Mouse (Mus musculus): ENCODE results near the gene Mvk.
A peak's percentile ranks its signal among the peaks of the same experiment; 100 is the strongest.

Gene Mvk

GRCm38 (mm10) chr5:114456995-114457605 is 13.0 kb downstream of the Mvk start:
- DNase-seq (ENCODE audit: extremely low spot score): no peak

- DNase-seq (ENCODE audit: extremely low spot score): peak; percentile 85
Measured at GRCm38 (mm10) chr5:114461238-114461637, 17.2 kb downstream of the Mvk start.

DNA sequence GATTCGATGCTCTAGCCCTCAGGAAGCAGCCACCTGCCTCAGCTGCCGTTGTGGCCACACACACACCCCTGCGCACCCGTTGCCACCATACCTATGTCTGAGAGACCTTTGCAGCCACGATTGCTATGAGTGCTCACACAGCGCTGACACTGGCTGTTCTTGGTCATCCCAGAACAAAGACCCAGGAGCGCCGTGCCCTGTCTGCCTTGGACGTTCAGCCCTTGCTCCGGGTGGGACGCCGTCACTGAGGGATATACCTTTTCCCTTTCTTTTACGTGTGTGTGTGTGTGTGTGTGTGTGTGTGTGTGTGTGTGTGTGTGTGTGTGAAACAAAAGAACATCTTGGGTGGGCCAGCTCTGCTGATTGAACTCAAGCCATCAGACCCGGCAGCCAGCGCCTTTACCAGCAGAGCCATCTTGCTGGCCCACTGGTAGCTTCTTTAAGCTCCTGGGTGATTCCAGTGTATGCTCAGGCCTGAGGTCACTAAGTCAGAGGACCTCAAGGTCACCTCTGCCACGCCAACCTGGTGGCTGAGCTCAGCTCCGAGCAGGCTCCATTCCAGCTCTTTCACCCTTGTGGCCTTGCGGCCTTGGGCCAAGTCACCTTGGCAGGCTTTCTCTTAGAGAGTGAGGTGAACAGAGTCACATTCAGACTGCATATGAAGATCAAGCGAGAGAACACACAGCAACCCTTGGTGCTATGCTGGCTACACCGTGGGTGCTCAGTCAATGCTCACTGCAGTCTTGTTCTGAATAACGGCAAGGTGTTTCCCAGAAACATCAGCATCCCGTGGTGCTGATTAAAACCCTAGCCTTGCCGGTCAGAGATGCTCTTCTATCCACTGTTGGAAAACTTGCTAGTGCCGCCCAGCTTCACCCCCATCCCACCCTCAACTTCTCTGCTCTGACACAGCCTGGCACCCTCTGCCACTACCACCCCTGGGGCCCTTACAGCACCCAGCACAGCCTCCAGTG is 18.3 kb downstream of the Mvk start:
- DNase-seq (ENCODE audit: extremely low spot score): no peak

GRCm38 (mm10) chr5:114464561-114464960 is 20.5 kb downstream of the Mvk start:
- no peak for DNase-seq (ENCODE audit: extremely low spot score)

- DNase-seq (ENCODE audit: extremely low spot score): no peak
Measured at GRCm38 (mm10) chr5:114465641-114466040, 21.6 kb downstream of the Mvk start.

DNA sequence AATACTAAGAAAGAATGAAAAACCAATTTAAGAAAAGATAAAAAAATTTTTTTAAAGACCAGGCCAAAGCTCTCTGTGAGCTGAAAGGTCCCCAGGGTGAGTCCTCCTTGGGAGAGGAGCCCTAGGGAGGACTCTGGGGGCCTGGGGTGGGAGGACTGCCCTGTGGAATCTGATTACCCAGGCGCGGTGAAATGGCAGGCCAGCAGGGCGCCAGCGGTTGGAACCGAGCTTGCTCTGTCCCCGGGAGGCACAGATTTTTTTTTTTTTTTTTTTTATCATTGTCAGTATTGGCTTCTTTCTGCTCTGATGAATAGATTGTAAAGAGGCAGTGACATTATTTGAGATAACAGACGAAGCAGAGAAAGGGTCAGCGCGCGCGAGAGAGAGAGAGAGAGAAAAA is 22.9 kb downstream of the Mvk start:
- DNase-seq (ENCODE audit: extremely low spot score): no peak

DNA sequence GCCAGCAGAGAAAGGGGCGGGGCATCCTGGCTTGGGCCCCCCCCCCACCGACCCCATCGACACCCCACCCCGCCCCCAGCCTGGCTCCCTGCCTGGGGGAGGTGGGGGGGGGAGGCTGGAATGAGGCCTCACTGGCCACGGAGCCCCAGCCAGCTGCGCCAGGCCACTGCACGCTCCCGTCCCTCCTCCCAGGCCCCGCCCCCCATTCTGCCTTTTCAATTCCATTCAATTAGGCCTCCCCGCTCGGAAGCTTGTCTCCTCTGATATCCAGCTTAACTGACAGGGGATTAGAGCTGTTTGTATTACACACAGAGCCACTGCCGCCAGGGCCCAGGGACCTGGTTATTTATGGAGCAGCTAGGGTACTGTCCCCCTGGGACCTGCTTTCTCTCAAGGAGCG is 23.4 kb downstream of the Mvk start:
- DNase-seq (ENCODE audit: extremely low spot score): peak; percentile 96

- no peak for DNase-seq (ENCODE audit: extremely low spot score)
Measured at GRCm38 (mm10) chr5:114468007-114468406, 23.9 kb downstream of the Mvk start.

GRCm38 (mm10) chr5:114470359-114470758 is 26.3 kb downstream of the Mvk start:
- DNase-seq (ENCODE audit: extremely low spot score): no peak

- no peak for DNase-seq (ENCODE audit: extremely low spot score)
Measured at GRCm38 (mm10) chr5:114474741-114475491, 30.8 kb downstream of the Mvk start.

- DNase-seq (ENCODE audit: extremely low spot score): no peak
Measured at GRCm38 (mm10) chr5:114478267-114478666, 34.2 kb downstream of the Mvk start.

- DNase-seq (ENCODE audit: extremely low spot score): peak; percentile 27
Measured at GRCm38 (mm10) chr5:114482587-114483011, 38.5 kb downstream of the Mvk start.

- no peak for DNase-seq (ENCODE audit: extremely low spot score)
Measured at GRCm38 (mm10) chr5:114485685-114486084, 41.6 kb downstream of the Mvk start.

DNA sequence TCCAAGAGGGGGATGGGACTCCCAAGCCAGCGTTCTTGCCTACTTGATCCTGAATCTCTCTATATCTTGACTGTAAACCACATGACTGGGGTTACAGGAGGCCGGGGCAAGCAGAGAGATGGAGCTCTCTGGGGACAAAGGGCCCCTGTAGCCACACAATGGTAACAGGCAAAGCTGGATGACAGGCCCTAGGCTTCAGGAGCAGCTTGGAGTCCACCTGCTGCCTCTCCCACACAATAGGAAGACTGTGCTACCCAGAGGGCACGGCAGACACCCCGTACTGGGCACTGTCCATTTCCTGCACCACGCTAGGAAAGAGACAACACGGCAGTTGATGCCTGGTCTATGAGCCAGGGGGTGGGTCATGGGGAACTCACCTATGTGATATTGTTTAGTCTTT is 45.5 kb downstream of the Mvk start:
- no peak for DNase-seq (ENCODE audit: extremely low spot score)

- no peak for DNase-seq (ENCODE audit: extremely low spot score)
Measured at GRCm38 (mm10) chr5:114490241-114490640, 46.2 kb downstream of the Mvk start.

DNA sequence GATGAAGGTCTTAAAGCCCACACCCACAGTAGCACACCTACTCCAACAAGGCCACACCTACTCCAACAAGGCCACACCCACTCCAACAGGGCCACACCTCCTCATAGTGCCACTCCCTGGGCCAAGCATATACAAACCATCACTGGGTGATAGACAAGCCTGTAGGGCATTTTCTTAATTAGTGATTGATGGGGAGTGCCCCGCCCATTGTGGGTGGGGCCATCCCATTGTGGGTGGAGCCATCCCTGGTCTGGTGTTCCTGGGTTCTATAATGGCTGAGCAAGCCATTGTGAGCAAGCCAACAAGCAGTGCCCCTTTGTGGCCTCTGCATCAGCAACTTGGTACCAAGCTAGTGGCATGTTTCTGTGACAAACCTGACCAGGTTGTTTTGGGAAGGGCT is 50.7 kb downstream of the Mvk start:
- DNase-seq (ENCODE audit: extremely low spot score): no peak

DNA sequence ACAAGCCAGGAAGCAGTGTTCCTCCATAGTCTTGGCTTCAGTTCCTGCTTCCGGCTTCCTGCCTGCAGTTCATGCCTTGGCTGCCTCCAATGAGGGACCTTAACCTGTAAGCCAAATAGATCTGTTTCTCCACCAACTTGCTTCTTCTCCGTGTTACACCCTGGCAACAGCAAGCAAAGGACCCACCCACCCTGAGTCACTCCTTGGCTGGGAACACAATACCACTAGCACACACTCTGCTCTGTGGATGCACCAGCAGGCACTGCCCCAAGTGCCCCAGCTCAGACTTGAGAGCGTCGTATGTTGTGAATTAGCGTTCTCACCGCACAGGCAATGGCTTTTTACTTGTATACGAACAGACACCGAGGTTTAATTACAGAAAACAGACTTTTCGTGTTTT is 57.2 kb downstream of the Mvk start:
- DNase-seq (ENCODE audit: extremely low spot score): no peak

DNA sequence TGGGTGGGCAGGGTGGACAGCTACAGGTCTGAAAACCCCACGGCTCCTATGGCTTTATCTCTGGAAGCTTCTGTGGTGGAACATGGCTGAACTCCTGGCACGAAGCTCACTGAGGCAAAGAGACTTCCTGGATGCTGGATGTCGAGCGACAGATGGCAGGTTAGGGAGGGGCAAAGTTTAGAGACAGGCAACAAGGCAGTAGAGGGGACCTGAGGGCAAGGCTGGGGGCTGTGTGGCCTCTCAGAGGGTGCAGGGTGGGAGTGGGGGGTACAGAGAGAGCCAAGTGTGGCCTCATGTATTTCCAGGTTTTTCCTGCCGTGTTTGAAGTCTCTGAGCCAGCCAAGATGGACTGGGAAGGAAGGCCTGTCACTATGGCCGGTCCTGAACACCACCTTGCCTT is 60.8 kb downstream of the Mvk start:
- no peak for DNase-seq (ENCODE audit: extremely low spot score)

DNA sequence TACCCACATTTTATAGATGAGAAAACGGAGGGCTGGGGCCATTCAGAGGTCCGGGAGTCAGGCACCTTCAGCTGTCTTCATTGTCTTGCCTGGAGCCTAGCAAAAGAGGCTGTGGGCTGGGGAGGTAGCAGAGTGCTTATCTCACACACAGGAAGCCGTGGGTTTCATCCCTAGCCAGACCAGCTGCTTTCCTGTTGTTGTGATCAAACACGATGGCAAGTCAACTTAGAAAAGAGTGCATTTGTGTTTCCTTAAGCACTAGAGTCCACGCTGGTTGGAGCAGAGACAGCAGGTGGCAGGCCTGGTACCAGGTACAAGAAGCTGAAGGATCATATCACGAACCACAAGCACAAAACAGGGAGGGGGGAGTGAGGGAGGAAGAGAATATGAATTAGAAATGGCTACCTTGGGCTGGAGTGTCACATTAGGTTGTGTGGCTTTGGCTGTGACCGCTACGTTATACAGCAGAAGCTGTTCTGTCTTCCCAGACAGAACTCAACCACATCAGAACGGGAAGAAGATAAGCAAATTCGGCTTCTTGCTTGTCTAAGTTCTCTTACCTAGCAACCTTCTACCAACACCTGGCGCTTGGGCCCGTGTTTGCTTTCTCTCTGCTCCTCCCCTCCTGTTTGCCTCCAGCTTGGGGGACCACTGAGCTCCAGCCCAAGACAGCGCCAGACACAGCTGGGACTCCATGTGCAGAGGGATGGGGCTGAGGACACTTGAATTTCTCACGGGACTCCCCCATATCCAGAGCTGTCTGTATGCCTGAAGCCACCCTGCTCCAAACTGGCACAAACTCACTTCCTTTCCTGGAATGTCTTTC is 61.4 kb downstream of the Mvk start:
- DNase-seq (ENCODE audit: extremely low spot score): no peak

- no peak for DNase-seq (ENCODE audit: extremely low spot score)
Measured at GRCm38 (mm10) chr5:114507394-114507793, 63.3 kb downstream of the Mvk start.

DNA sequence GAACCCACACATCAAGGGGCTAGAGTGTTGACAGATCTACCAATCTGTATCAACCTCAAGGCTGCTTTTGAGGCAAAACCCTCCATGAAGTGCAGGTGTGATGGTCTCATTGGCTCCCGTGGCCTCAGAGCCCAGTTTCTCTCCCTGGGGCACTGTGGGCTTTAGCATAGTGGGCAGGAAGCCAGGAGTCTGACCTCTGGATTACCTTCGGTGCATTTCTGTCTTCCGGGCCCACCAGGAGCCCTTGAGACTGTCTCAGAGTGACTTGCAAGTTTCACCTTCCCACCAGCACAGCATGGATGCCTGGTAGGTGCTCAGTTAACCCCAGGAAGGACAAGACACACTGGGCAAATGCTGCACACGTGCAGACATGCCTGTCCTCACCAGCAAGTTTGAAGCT is 63.9 kb downstream of the Mvk start:
- DNase-seq (ENCODE audit: extremely low spot score): no peak

DNA sequence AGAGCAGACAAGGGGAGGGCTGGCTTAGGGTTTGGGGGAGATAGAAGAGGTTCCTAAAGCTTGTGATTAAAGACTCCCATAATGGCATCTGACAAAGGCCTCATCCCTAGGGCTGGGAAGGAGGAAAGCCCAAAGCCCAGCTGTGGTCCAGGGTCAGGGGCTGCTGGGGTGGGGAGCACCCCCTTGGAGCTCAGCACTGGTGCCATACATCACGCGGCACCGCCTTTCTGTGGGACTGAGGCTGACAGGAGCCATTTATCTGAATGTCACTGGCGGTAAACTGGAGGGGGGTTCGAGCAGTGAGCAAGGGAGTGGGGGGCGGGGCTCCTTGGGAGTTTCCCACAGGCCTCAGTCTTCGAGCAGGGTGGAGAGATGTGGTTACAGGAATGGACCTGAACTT is 65.4 kb downstream of the Mvk start:
- DNase-seq (ENCODE audit: extremely low spot score): no peak

All from embryo, embryonic 9.5 days (tissue).